Mouse (Mus musculus) urinary bladder, postnatal 36 days (tissue): Measurements from ENCODE around the gene Cyp2ab1.

Experiments used
- DNase-seq, 2 experiments: peaks; one replicate each; pipeline ENCODE4 v3.0.0; 2022; ENCODE audit warnings: low spot score in 2 of 2, mixed read lengths in 1 of 2

The Cyp2ab1 gene

DNA sequence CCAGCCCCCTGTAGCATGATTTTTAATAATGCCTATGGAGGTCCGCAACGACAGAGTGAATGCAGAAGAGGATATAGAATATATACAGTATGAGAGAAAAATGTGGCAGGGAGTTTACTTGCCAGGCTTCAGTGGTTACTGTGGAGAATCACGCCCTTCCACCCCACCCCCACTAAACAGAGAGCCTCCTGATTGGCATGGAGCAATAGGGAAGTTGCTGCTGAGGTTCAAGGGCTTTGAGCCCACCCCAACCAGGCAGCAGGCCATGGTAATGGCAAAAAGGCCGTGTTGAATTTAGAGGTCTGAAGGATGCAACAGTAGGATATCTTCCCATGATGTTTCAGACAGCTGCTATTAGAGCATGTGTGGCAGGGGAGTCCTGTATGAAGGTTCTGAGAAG is 53.9 kb downstream of the Cyp2ab1 start:
- no peak for DNase-seq

DNA sequence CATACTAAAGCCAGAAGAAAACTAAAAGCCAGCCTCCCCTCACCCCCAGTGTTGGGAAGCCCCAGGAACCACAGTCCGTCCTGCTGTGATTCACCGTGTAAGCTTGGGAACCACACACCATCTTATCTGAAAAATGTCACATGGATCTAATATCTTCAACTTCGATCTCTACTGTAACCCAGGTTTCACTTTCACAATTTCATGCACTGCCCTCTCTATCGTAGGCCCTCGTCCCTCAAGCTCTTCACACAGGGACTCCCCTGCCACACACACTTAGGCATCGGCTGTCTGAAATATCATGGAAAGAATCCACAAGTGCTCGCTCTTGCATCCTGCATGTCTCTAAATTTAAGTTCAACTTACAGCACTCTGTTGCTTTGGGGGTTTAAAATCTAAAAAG is 60.1 kb downstream of the Cyp2ab1 start:
- DNase-seq: no peak
